Mouse (Mus musculus): ENCODE data around the gene Ccdc6. TPM values are rescaled to one million over a fixed set of nuclear protein-coding genes. Genes with fewer than 3 reads are reported as not detected.

The Ccdc6 gene
- polyA plus RNA-seq, 1 experiment from 2014 or later: 20.8 TPM

DNA sequence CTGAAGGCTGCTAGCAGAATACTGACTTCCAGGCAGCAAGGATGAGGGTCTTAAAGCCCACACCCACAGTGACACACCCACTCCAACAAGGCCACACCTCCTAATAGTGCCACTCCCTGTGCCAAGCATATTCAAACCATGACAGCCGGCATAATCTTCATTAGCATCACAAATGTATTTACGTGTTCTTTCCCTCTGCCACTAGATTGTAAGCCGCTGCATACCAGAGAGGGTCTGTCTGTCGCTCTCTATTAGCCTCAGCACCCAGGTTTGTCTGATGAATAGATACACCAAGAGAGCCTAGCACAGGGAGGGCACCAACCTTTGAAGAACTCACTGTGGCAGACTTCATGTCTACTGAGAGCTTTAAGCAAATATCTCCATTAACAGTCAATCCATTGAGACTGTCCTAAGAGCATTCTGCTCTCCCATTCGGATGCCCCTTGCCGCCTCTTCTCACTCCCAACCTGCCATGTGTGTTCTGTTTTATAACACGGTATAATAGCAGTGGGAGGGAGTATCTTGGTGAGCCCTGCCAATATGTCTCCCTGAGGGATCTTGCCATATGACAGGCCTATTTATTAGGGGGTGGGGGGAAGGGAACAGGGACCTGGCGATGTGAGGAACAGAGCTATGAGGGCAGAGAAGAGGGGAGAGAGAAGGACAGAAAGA, 30.3 kb upstream of the Ccdc6 start:
- Histone ChIP-seq H3K9ac (replicated peaks; ENCODE audit: low read length) (no peak overlapping the region), H3K4me3 (ENCODE audit: low read depth, low read length) (no peak overlapping the region), H3K9me3 (replicated peaks; ENCODE audit: control insufficient read depth, low read length) (no peaks in the 10 kb centered on the region), H3K36me3 (replicated peaks; ENCODE audit: control insufficient read depth, insufficient read depth, low read depth, low read length) (no peaks in the 10 kb centered on the region), H3K27ac (replicated peaks; ENCODE audit: low read depth, low read length) (no peak overlapping the region), H3K4me1 (ENCODE audit: control insufficient read depth, insufficient read depth, low read length) (no peaks in the 10 kb centered on the region), H3K4me2 (ENCODE audit: low read depth, low read length) (no peak overlapping the region), H3K27me3 (ENCODE audit: control insufficient read depth, insufficient read depth, low read length) (no peaks in the 10 kb centered on the region)
- 73% methylated on average over 8 of the region's 8 CpGs for WGBS
- no peak for DNase-seq (ENCODE audit: low spot score)
- ATAC-seq (replicated peaks; ENCODE audit: insufficient number of reproducible peaks, low FRiP score, low TSS enrichment, low read depth): no peak

DNA sequence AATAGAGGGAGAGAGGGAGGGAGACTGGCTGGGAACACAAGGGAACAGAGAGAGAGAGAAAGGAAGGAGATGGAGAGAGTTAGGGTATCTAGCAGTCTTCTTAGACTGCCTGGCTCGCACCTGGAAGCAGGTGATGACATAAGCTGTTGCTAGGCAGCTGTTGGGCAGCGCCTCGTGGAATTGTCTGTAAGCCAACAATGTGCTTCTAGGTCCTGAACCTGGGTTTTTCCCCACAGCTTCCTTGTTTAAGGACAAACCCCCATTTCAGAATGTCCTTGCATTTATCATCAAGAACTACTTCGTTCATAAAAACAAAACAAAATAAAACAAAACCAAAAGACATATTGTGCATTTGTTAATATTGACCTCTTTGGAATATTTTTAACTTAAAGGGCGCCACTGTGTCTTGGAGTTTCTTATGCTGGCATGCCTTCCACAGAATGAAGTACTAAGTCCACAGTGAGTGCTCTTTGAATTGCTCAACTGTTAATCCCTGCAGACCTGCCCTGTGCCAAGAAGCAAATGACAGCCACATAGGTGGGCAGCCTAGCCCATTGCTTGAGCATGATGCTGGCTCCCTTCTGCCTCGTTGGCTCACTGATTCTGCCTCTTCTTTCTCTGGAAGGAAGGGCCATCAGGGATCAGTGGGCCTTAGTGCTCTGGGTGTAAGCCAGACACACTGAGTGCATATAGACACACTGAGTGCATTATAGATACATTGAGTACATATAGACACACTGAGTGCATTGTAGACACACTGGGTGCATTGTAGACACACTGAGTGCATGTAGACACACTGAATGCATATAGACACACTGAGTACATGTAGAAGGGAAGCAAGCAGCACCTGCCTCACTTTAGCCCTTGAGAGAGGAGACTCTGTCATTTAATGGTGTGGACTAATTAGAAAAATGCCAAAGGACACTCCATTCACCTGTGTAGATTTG, 29.5 kb upstream of the Ccdc6 start:
- Histone ChIP-seq H3K9ac (replicated peaks; ENCODE audit: low read length) (no peak overlapping the region), H3K36me3 (replicated peaks; ENCODE audit: control insufficient read depth, insufficient read depth, low read depth, low read length) (no peaks in the 10 kb centered on the region), H3K9me3 (replicated peaks; ENCODE audit: control insufficient read depth, low read length) (no peaks in the 10 kb centered on the region), H3K27ac (replicated peaks; ENCODE audit: low read depth, low read length) (no peak overlapping the region), H3K27me3 (ENCODE audit: control insufficient read depth, insufficient read depth, low read length) (no peaks in the 10 kb centered on the region), H3K4me1 (ENCODE audit: control insufficient read depth, insufficient read depth, low read length) (no peaks in the 10 kb centered on the region), H3K4me2 (ENCODE audit: low read depth, low read length) (no peak overlapping the region), H3K4me3 (ENCODE audit: low read depth, low read length) (no peak overlapping the region)
- DNase-seq (ENCODE audit: low spot score) (no peak), ATAC-seq (replicated peaks; ENCODE audit: insufficient number of reproducible peaks, low FRiP score, low TSS enrichment, low read depth) (no peak)
- WGBS: 69% methylated on average over 6 of the region's 6 CpGs

DNA sequence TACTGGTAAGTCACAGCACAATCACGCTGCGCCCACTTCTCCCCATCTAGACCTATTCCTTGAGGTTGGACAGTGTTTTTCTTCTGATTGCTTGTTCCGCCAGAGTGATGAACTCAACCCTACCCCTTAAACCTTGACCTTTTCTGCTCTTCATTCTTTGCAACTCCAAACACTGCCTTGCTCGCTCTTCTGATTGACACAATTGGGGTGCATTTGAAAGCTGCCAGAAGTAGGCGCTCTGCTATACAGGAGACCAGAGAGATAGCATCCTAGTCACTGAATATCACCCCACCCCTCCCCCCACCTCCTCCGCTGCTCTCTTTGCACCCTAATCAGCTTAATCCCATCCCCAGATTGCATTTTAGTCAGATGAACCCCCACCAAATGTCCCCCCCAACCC, 27.6 kb upstream of the Ccdc6 start:
- no peak for ATAC-seq (replicated peaks; ENCODE audit: insufficient number of reproducible peaks, low FRiP score, low TSS enrichment, low read depth)
- no peaks in the 10 kb centered on the region for H3K27me3 ChIP-seq (ENCODE audit: control insufficient read depth, insufficient read depth, low read length)
- no peak overlapping the region for H3K4me2 ChIP-seq (ENCODE audit: low read depth, low read length)
- H3K4me3 ChIP-seq (ENCODE audit: low read depth, low read length): no peak overlapping the region
- H3K9ac ChIP-seq (replicated peaks; ENCODE audit: low read length): no peak overlapping the region
- no peaks in the 10 kb centered on the region for H3K36me3 ChIP-seq (replicated peaks; ENCODE audit: control insufficient read depth, insufficient read depth, low read depth, low read length)
- no peak overlapping the region for H3K27ac ChIP-seq (replicated peaks; ENCODE audit: low read depth, low read length)
- WGBS: 49% methylated on average over 6 of the region's 6 CpGs
- H3K9me3 ChIP-seq (replicated peaks; ENCODE audit: control insufficient read depth, low read length): no peaks in the 10 kb centered on the region
- no peaks in the 10 kb centered on the region for H3K4me1 ChIP-seq (ENCODE audit: control insufficient read depth, insufficient read depth, low read length)
- no peak for DNase-seq (ENCODE audit: low spot score)

DNA sequence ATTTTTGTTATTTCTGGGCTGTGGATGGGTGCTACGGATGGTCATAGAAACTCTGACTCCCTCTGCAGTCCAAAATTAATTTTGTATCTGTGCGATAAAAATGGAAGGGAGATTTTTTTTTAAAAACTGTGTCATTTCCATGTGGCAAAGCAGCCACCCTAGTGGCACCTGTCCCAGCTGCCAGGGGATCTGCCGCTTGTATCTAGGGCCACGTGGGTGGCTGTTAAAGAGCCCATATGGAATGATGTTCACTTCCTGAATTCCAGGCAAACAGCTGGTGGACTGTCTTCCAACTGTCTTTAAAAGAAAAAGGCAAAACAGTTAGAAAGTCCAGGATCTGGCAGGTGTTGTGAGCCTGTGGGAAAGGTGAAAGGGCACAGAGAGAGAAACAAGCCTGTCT, 25.6 kb upstream of the Ccdc6 start:
- no peak overlapping the region for H3K4me3 ChIP-seq (ENCODE audit: low read depth, low read length)
- no peak overlapping the region for H3K4me2 ChIP-seq (ENCODE audit: low read depth, low read length)
- no peak overlapping the region for H3K27ac ChIP-seq (replicated peaks; ENCODE audit: low read depth, low read length)
- no peaks in the 10 kb centered on the region for H3K27me3 ChIP-seq (ENCODE audit: control insufficient read depth, insufficient read depth, low read length)
- no peaks in the 10 kb centered on the region for H3K9me3 ChIP-seq (replicated peaks; ENCODE audit: control insufficient read depth, low read length)
- no peaks in the 10 kb centered on the region for H3K4me1 ChIP-seq (ENCODE audit: control insufficient read depth, insufficient read depth, low read length)
- no peak for ATAC-seq (replicated peaks; ENCODE audit: insufficient number of reproducible peaks, low FRiP score, low TSS enrichment, low read depth)
- 83% methylated on average over 4 of the region's 4 CpGs for WGBS
- no peaks in the 10 kb centered on the region for H3K36me3 ChIP-seq (replicated peaks; ENCODE audit: control insufficient read depth, insufficient read depth, low read depth, low read length)
- H3K9ac ChIP-seq (replicated peaks; ENCODE audit: low read length): no peak overlapping the region
- no peak for DNase-seq (ENCODE audit: low spot score)

DNA sequence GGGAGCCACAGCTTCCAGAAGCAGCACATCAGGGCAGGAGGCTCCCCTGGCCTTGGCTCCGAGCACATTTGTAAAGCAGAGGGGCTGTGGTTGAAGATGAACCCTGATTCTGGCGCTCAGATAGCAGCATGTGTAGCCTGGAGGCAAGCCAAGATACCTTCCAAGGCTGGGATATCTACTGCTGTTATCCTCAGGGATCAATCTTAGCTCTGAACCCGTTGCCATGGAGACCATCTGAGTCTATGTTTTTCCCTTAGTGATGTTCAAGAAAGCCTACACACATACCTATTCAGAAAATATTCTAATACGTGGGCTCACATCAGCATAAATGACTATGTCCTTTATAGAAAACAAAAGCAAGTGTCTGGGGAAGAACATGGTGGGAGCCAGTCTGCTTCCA, 19.5 kb upstream of the Ccdc6 start:
- no peaks in the 10 kb centered on the region for H3K36me3 ChIP-seq (replicated peaks; ENCODE audit: control insufficient read depth, insufficient read depth, low read depth, low read length)
- H3K27ac ChIP-seq (replicated peaks; ENCODE audit: low read depth, low read length): no peak overlapping the region
- no peak overlapping the region for H3K4me3 ChIP-seq (ENCODE audit: low read depth, low read length)
- WGBS: 73% methylated on average over 4 of the region's 4 CpGs
- DNase-seq (ENCODE audit: low spot score): no peak
- no peaks in the 10 kb centered on the region for H3K9me3 ChIP-seq (replicated peaks; ENCODE audit: control insufficient read depth, low read length)
- no peaks in the 10 kb centered on the region for H3K4me1 ChIP-seq (ENCODE audit: control insufficient read depth, insufficient read depth, low read length)
- no peaks in the 10 kb centered on the region for H3K27me3 ChIP-seq (ENCODE audit: control insufficient read depth, insufficient read depth, low read length)
- no peak for ATAC-seq (replicated peaks; ENCODE audit: insufficient number of reproducible peaks, low FRiP score, low TSS enrichment, low read depth)
- no peak overlapping the region for H3K9ac ChIP-seq (replicated peaks; ENCODE audit: low read length)
- H3K4me2 ChIP-seq (ENCODE audit: low read depth, low read length): no peak overlapping the region

DNA sequence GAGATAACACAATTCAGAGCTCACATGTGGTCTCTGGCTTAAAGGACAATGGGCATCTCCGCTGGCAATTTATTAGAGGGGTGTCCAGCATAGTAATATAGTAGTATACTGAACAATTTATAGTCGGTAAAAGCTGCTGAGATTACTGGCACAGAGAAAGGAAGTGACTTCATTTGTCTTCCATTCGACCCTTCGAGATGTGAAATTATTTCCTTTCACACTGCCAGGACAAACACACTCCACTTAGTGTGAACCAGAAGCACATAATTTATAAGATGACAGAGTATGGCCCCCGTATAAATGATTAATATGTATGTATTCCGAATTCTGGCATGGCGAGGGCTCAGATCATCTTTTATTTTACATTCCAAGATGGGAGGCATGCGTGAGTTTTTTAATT, 16.0 kb upstream of the Ccdc6 start:
- ATAC-seq (replicated peaks; ENCODE audit: insufficient number of reproducible peaks, low FRiP score, low TSS enrichment, low read depth) (no peak), DNase-seq (ENCODE audit: low spot score) (no peak)
- Histone ChIP-seq H3K27me3 (ENCODE audit: control insufficient read depth, insufficient read depth, low read length) (no peaks in the 10 kb centered on the region), H3K4me1 (ENCODE audit: control insufficient read depth, insufficient read depth, low read length) (no peaks in the 10 kb centered on the region), H3K36me3 (replicated peaks; ENCODE audit: control insufficient read depth, insufficient read depth, low read depth, low read length) (no peaks in the 10 kb centered on the region), H3K4me3 (ENCODE audit: low read depth, low read length) (no peak overlapping the region), H3K9me3 (replicated peaks; ENCODE audit: control insufficient read depth, low read length) (no peaks in the 10 kb centered on the region), H3K9ac (replicated peaks; ENCODE audit: low read length) (no peak overlapping the region), H3K27ac (replicated peaks; ENCODE audit: low read depth, low read length) (no peak overlapping the region), H3K4me2 (ENCODE audit: low read depth, low read length) (no peak overlapping the region)
- 76% methylated on average over 8 of the region's 8 CpGs for WGBS

DNA sequence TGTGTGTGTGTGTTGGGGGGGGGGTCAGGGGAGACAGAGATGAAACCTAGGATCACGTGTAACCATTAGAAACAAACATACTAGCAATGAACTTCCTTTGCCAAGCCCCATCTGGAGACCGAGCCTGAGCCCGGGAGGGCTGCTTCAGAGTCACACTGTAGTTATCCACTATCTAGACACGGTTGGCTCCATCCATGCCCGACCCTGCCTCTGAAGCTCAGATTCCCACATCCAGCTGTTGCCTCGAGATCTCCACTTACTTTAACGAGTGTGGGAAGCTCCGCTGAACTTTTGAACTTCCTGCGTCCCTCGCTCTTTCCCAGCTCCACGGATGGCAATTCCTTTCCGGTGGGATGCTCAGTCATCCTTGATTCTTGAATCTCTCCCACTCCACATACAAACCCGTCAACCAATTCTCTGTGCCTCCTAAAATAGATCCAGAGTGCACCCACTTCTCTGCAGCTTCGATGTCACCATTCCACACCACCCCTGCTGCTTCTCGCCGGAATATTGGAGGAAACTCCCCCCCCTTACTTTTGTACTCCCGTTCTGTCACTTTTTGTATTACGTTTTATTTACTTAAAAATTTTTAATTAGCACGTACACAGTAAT, 15.3 kb upstream of the Ccdc6 start:
- no peaks in the 10 kb centered on the region for H3K4me1 ChIP-seq (ENCODE audit: control insufficient read depth, insufficient read depth, low read length)
- DNase-seq (ENCODE audit: low spot score): peak; percentile 49
- 52% methylated on average over 19 of the region's 19 CpGs for WGBS
- no peak for ATAC-seq (replicated peaks; ENCODE audit: insufficient number of reproducible peaks, low FRiP score, low TSS enrichment, low read depth)
- no peak overlapping the region for H3K9ac ChIP-seq (replicated peaks; ENCODE audit: low read length)
- H3K4me3 ChIP-seq (ENCODE audit: low read depth, low read length): no peak overlapping the region
- H3K27me3 ChIP-seq (ENCODE audit: control insufficient read depth, insufficient read depth, low read length): no peaks in the 10 kb centered on the region
- no peak overlapping the region for H3K4me2 ChIP-seq (ENCODE audit: low read depth, low read length)
- H3K27ac ChIP-seq (replicated peaks; ENCODE audit: low read depth, low read length): no peak overlapping the region
- no peaks in the 10 kb centered on the region for H3K9me3 ChIP-seq (replicated peaks; ENCODE audit: control insufficient read depth, low read length)
- no peaks in the 10 kb centered on the region for H3K36me3 ChIP-seq (replicated peaks; ENCODE audit: control insufficient read depth, insufficient read depth, low read depth, low read length)

DNA sequence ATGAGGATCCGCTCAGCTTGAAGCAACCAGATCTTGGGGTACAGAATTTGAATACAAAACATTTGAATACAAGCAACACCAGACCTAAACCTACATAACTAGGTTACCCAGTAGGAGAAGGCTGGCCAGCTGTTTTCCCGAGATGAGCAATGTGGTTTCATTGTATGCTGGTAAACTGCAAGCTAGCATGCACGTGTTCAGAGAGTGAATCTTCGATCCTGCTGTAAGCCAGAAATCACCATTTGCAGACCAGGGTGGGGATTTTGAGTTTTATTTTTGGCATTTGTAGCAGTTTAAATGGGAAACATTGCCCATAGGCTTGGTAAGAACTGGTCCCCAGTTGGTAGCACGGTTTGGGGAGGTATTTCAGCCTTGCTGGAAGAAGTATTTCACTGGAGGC, 13.7 kb upstream of the Ccdc6 start:
- DNase-seq (ENCODE audit: low spot score) (no peak), ATAC-seq (replicated peaks; ENCODE audit: insufficient number of reproducible peaks, low FRiP score, low TSS enrichment, low read depth) (no peak)
- no peak overlapping the region for H3K9ac ChIP-seq (replicated peaks; ENCODE audit: low read length)
- no peak overlapping the region for H3K4me3 ChIP-seq (ENCODE audit: low read depth, low read length)
- 87% methylated on average over 5 of the region's 5 CpGs for whole genome bisulfite sequencing
- H3K4me1 ChIP-seq (ENCODE audit: control insufficient read depth, insufficient read depth, low read length): no peaks in the 10 kb centered on the region
- no peaks in the 10 kb centered on the region for H3K27me3 ChIP-seq (ENCODE audit: control insufficient read depth, insufficient read depth, low read length)
- no peaks in the 10 kb centered on the region for H3K36me3 ChIP-seq (replicated peaks; ENCODE audit: control insufficient read depth, insufficient read depth, low read depth, low read length)
- no peaks in the 10 kb centered on the region for H3K9me3 ChIP-seq (replicated peaks; ENCODE audit: control insufficient read depth, low read length)
- no peak overlapping the region for H3K4me2 ChIP-seq (ENCODE audit: low read depth, low read length)
- no peak overlapping the region for H3K27ac ChIP-seq (replicated peaks; ENCODE audit: low read depth, low read length)
